Mouse (Mus musculus): ENCODE measurements around the gene Fam214b. TPM values are rescaled to one million over a fixed set of nuclear protein-coding genes. Genes with fewer than 3 reads are reported as not detected.
A peak's percentile ranks its signal among the peaks of the same experiment; 100 is the strongest.

Fam214b gene
- polyA plus RNA-seq, 1 experiment, result 26.7 TPM

GRCm38 (mm10) chr4:43058753-43059654, 13.0 kb upstream of the Fam214b start, which contains the start of gene Unc13b:
Unc13b (plus strand) TSS chr4:43058953.
- no peaks in the 10 kb centered on the region for H3K4me1 ChIP-seq (ENCODE audit: control insufficient read depth, insufficient read depth, low read length)
- H3K4me3 ChIP-seq (ENCODE audit: insufficient read depth, low read length), result peak within 1 kb of the TSS; percentile 59
- H3K27ac ChIP-seq (ENCODE audit: insufficient read depth, low read length), result no peak within 1 kb of the TSS
- TF ChIP-seq CTCF (IDR thresholded peaks at IDR 0.05; ENCODE audit: borderline replicate concordance, insufficient read depth, low read length) (no peak), POLR2A (IDR thresholded peaks at IDR 0.05; ENCODE audit: low read depth, low read length) (no peak)

- peak overlapping the region; percentile 59 for H3K4me3 ChIP-seq (ENCODE audit: insufficient read depth, low read length)
- no peak overlapping the region for H3K27ac ChIP-seq (ENCODE audit: insufficient read depth, low read length)
- TF ChIP-seq CTCF (IDR thresholded peaks at IDR 0.05; ENCODE audit: borderline replicate concordance, insufficient read depth, low read length), result no peak
- TF ChIP-seq POLR2A (IDR thresholded peaks at IDR 0.05; ENCODE audit: low read depth, low read length), result no peak
- no peaks in the 10 kb centered on the region for H3K4me1 ChIP-seq (ENCODE audit: control insufficient read depth, insufficient read depth, low read length)
These were observed 12.4 kb upstream of the Fam214b start for GRCm38 (mm10) chr4:43058392-43058752.

GRCm38 (mm10) chr4:43057654-43058053, 11.6 kb upstream of the Fam214b start:
- TF ChIP-seq POLR2A (IDR thresholded peaks at IDR 0.05; ENCODE audit: low read depth, low read length), result no peak
- TF ChIP-seq CTCF (IDR thresholded peaks at IDR 0.05; ENCODE audit: borderline replicate concordance, insufficient read depth, low read length), result no peak
- no peaks in the 10 kb centered on the region for H3K4me1 ChIP-seq (ENCODE audit: control insufficient read depth, insufficient read depth, low read length)
- no peak overlapping the region for H3K27ac ChIP-seq (ENCODE audit: insufficient read depth, low read length)
- no peak overlapping the region for H3K4me3 ChIP-seq (ENCODE audit: insufficient read depth, low read length)

- no peak overlapping the region for H3K4me3 ChIP-seq (ENCODE audit: insufficient read depth, low read length)
- TF ChIP-seq POLR2A (IDR thresholded peaks at IDR 0.05; ENCODE audit: low read depth, low read length) (no peak), CTCF (IDR thresholded peaks at IDR 0.05; ENCODE audit: borderline replicate concordance, insufficient read depth, low read length) (no peak)
- no peaks in the 10 kb centered on the region for H3K4me1 ChIP-seq (ENCODE audit: control insufficient read depth, insufficient read depth, low read length)
- no peak overlapping the region for H3K27ac ChIP-seq (ENCODE audit: insufficient read depth, low read length)
These were observed 6.6 kb upstream of the Fam214b start for GRCm38 (mm10) chr4:43052627-43053026.

GRCm38 (mm10) chr4:43047231-43047630, 1.2 kb upstream of the Fam214b start:
- TF ChIP-seq POLR2A (IDR thresholded peaks at IDR 0.05; ENCODE audit: low read depth, low read length) (no peak), CTCF (IDR thresholded peaks at IDR 0.05; ENCODE audit: borderline replicate concordance, insufficient read depth, low read length) (no peak)
- no peak overlapping the region for H3K4me3 ChIP-seq (ENCODE audit: insufficient read depth, low read length)
- H3K4me1 ChIP-seq (ENCODE audit: control insufficient read depth, insufficient read depth, low read length), result peaks cover 4% of the 10 kb centered on the region
- no peak overlapping the region for H3K27ac ChIP-seq (ENCODE audit: insufficient read depth, low read length)

- peaks cover 4% of the 10 kb centered on the region for H3K4me1 ChIP-seq (ENCODE audit: control insufficient read depth, insufficient read depth, low read length)
- no peak overlapping the region for H3K4me3 ChIP-seq (ENCODE audit: insufficient read depth, low read length)
- H3K27ac ChIP-seq (ENCODE audit: insufficient read depth, low read length), result no peak overlapping the region
- no peak for TF ChIP-seq POLR2A (IDR thresholded peaks at IDR 0.05; ENCODE audit: low read depth, low read length)
- TF ChIP-seq CTCF (IDR thresholded peaks at IDR 0.05; ENCODE audit: borderline replicate concordance, insufficient read depth, low read length), result no peak
These were observed 587 bp upstream of the Fam214b start for GRCm38 (mm10) chr4:43046607-43047006.

- Histone ChIP-seq H3K4me1 (ENCODE audit: control insufficient read depth, insufficient read depth, low read length) (peaks cover 11% of the 10 kb centered on the region), H3K4me3 (ENCODE audit: insufficient read depth, low read length) (peak overlapping the region; percentile 42)
These were observed 748 bp downstream of the Fam214b start for GRCm38 (mm10) chr4:43045285-43045658.

GRCm38 (mm10) chr4:43044673-43045072, 1.3 kb downstream of the Fam214b start:
- Histone ChIP-seq H3K4me1 (ENCODE audit: control insufficient read depth, insufficient read depth, low read length) (peaks cover 11% of the 10 kb centered on the region), H3K4me3 (ENCODE audit: insufficient read depth, low read length) (no peak overlapping the region), H3K27ac (ENCODE audit: insufficient read depth, low read length) (peak overlapping the region; percentile 74)
- TF ChIP-seq POLR2A (IDR thresholded peaks at IDR 0.05; ENCODE audit: low read depth, low read length), result peak; percentile 10; the same call in 1 of the 2 replicates
- no peak for TF ChIP-seq CTCF (IDR thresholded peaks at IDR 0.05; ENCODE audit: borderline replicate concordance, insufficient read depth, low read length)

More at GRCm38 (mm10) chr4:43045285-43045658, 748 bp downstream of the Fam214b start:
- H3K27ac ChIP-seq (ENCODE audit: insufficient read depth, low read length), result peak overlapping the region; percentile 74; the same call in 1 of the 2 replicates
- TF ChIP-seq CTCF (IDR thresholded peaks at IDR 0.05; ENCODE audit: borderline replicate concordance, insufficient read depth, low read length) (no peak), POLR2A (IDR thresholded peaks at IDR 0.05; ENCODE audit: low read depth, low read length) (no peak)

GRCm38 (mm10) chr4:43043644-43044357, 2.2 kb downstream of the Fam214b start:
- H3K4me3 ChIP-seq (ENCODE audit: insufficient read depth, low read length), result no peak overlapping the region
- H3K4me1 ChIP-seq (ENCODE audit: control insufficient read depth, insufficient read depth, low read length), result peaks cover 11% of the 10 kb centered on the region
- TF ChIP-seq CTCF (IDR thresholded peaks at IDR 0.05; ENCODE audit: borderline replicate concordance, insufficient read depth, low read length) (no peak), POLR2A (IDR thresholded peaks at IDR 0.05; ENCODE audit: low read depth, low read length) (no peak; the same call in none of the 2 replicates)
- peak overlapping the region; percentile 74 for H3K27ac ChIP-seq (ENCODE audit: insufficient read depth, low read length)

All from embryonic fibroblast, embryonic 13.5 days (primary cell).